Mouse (Mus musculus): Measurements from ENCODE around the gene Zfp28.
"Not testable (repeated sequence)": the region's sequence is repeated elsewhere in the genome, so short reads cannot be mapped to it uniquely, and the experiment has no call there.

The Zfp28 gene

DNA sequence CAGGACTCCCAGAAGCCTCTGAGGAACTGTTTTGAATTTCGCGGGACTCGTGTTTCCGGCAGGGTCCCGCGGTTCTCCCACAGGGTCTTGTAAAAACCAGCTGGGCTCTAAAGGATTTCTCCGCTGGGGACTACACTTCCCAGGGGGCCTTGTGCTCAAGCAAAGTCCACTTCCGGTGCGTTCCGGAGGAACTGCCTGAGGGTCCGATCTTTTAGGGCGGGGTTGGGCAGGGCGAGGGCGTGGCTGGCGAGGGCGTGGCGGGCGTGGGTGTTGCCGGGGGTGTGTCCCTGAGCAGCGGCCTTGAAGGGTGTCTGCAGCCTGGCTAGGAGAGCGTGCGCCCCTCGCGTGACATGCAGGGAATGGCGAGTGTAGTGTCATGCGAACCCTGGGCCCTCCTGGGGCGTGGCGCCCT, at the start of gene Zfp28:
TSS of gene Zfp28 (plus strand) at position 252 of the 412 bp plus-strand sequence.
- DNase-seq = peak; percentile 88

DNA sequence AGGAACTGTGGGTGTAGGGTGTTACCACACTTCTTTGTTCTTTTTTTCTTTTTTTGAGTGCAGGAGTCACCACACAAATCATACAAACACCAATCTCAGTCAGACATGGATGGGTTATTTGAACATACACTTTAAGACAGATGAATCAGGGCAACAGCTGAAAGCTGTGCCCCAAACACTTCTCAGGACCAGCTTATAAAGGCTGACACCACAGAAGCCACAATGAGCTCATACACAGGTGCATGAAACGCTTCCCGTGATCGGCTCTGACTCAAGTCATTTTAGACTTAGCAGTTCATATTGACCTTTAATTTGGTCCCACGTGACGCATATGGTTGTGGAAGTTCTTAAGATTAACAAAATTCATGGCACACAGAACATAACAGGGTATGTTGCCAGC, 43.2 kb upstream of the Zfp28 start:
- no peak for DNase-seq

DNA sequence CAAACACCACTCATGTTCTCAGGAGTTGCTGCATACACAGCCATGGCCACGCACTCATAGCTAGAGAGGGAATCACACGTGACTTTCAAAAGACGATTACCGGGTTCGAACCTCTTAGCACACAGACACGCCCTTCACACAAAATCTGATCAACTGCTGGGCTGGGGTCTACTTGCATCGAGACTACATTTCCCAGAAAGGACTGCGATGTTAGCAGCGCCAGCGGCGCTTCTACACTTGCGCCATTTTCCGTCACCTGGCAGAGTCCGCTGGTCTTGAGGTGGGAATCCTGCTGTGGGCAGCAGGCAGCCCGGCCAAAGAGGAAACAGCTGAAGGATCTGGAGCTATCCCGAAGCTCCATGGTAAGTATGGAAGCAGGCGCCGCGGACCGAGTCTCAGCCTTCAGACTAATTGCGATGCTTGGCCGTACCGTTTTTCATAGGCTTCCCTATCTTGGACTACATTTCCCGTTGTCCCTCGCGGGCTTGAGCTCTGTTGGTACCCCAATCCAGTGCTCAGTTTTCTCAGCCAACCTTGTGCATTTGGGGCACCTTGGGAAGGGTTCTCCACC, 39.5 kb upstream of the Zfp28 start, which contains the start of gene Gm3854:
TSS of gene Gm3854 (plus strand) at position 259 of the 571 bp plus-strand sequence.
- DNase-seq = peak; percentile 74

DNA sequence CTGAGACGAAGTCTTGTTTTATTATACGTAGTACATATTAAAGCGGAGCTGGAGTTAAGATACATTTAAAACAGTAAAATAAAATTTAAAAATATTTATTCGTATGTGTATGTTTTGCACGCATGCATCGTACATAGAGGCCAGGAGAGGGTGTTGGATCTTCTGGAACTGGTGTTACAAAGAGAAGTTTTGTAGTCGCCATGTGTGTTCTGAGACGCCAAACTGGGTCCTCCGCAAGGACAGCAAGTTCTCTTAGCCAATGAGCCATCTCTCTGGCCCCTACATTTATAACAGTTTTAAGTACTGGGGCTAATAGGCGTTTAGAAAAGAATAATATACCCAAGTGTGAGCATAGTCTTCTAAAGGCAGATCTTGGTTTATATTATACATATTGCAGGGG, 39.0 kb upstream of the Zfp28 start:
- no peak for DNase-seq

DNA sequence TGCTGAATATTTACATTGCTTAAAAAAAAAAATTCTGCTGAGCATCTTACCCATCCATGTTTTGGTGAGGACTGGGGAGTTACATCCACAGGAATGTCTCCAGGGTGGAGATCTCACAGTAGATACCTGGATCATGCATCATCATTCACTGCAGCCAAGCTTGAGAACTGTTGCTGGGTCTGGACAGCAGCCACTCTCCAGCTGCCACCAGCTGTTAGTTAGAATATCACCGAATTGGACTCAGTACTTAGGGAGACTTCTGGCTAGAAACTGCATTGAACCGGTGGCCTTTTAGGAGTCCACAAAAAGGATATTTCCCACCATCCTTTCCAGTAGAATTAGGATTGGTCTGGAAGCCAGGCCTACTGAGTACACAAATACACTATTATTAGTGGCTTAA, 25.0 kb upstream of the Zfp28 start:
- DNase-seq = no peak

DNA sequence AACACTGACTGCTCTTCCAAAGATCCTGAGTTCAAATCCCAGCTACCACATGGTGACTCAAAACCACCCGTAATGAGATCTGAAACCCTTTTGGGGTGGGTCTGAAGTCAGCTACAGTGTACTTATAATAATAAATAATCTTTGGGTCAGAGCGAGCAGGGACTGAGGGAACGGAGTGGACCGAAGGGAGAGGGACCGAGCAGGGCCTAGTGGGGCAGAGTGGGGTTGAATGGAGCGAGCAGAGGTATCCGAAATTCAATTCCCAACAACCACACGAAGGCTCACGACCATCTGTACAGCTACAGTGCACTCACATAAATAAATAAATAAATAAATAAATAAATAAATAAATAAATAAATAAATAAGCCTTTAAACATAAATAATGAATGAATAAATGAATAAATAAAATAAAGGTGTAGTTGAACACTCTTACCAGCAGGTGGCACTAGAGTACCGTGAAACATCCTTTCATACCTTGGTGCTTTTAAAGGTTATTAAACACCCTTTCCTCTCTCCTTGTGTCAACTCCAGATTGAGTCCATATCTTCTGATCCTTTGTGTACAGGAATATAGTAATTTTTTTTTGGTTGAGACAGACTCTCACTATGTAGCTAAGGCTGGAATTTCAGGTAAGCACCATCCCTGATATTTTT, 24.0 kb upstream of the Zfp28 start:
- peak; percentile 24 for DNase-seq

DNA sequence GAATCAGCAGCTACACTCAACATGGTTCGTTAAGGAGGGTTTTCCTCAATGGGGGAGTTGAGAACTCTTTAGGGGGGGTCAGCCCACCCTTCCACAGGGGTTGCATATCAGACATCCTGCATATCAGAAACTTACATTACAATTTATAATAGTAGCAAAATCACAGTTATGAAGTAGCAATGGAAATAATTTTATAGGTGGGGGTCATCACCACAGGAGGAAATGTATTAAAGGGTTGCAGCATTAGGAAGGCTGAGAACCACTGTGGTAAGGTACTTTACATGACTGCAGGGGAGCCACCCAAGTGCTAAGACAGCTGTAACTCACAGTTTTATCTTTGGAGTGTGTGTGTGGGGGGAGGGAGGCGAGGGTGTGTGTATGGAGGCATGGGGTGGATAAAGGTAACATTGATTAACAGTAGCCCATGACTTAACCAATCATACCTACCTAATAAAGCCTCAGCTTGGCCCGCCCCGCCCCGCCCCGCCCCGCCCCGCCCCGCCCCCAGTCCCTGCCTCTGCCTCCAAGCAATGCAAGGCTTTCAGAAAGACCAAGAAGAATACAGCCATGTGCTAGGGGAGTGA, 22.5 kb upstream of the Zfp28 start:
- DNase-seq = peak; percentile 17

DNA sequence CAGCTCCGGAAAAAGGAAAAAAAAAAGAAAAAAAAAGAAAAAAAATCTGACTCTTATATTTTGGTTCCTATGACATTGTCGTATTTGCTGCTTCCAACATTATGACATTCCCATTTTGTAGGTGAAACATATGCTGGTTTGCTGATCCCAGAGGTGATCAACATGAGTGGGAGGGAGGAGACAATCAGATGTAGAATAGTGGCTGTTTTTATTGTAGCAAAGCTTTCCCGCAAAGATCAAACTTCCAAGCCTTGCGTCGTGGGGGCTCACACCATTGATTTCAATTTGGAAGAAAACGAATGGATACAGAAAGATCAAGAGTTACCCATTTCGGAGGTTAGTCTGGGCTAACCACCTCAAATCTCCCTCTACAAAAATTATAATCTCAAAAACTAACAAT, 21.3 kb upstream of the Zfp28 start:
- peak; percentile 20 for DNase-seq

DNA sequence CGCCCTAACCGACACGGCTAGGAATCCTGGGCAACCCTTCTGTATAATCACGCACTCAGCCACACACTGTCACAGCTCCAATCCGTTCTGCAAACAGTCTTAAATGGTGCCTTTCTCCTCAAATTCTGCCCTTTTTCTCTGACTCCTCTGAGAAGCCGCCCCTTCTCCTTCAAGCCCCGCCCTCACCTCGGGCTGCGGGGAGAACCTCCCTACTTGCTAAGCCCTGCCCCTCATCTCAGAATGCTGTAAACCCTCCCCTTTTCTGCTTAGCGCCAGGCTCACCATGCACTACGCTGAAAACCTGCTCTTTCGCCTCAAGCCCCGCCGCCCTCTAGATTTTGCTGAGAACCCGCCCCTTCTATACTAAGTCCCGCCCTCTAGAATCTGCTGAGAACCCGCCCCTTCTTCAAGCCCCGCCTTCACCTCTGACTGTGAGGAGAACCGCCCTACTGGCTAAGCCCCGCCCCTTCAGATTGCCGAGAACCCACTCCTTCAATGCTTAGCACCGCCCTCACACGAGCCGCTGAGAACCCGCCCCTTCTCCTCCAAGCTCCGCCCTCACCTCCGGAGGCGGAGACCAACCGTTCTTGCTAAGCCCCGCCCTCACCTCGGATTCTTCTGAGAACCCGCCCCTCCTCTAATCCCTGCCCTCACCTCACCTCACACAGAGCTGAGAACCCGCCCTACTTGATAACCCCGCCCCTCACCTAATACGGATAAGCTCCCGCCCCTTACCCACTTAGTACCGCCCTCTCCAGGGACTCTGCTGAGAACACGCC, 20.6 kb upstream of the Zfp28 start:
- DNase-seq = peak; percentile 99

DNA sequence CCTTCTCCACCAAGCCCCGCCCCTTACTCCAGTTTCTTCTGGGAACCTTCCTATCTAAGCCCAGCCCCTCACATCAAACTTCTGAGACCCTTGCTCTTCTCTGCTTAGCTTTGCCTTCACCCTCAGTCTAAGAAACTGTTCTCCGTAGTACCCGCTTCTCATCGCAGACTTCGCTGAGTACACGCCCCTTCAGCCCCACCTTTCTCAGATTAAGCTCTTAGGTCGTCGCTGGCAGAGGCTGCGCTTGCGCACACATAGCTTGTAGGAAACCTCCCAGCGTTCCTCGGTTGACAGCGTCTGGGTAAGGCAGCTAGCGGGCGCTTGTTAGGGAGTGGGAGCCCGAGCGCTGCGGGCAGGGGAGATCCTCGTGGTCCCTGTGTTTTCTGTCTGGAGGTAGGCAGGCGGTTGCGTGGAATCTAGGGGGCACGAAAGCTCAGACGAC, 20.0 kb upstream of the Zfp28 start, which contains the start of gene Zfp78:
TSS of gene Zfp78 (plus strand) at position 234 of the 442 bp plus-strand sequence.
- DNase-seq = no peak

DNA sequence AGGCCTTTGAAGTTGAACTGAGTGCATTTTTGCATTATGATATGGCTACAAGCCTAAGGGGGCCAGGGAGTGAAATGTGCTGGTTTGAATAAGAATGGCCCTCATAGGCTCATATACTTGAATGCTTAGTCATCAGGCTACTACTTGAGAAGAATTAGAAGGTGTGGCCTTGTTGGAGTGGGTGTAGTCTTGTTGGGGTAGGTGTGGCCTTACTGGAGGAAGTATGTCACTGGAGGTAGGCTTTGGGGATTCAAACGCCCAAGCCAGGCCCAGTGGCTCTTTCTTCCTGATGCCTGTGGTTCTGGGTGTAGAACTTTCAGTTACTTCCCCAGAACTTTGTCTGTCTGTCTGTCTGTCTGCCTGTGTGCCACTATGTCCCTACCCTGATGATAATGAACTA, 18.3 kb upstream of the Zfp28 start:
- DNase-seq = no peak

DNA sequence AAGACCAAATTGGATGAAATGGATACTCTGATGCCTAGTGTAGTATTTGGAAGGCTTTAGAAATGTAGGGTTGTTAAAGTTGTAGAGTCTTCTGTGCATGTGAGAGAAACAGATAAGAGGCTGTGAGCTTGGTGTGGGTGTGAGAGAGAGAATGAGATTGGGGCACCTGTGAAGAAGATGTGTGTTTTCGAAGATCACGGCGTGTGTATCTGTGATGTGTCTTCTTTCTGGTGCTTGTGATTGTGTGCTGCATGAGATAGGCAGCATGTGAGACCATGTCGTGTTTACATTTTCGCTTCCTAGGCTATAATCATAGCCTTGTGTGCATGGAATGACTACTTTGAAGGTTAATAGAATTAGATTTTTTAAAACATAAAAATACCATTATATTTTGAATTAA, 15.9 kb upstream of the Zfp28 start:
- no peak for DNase-seq

DNA sequence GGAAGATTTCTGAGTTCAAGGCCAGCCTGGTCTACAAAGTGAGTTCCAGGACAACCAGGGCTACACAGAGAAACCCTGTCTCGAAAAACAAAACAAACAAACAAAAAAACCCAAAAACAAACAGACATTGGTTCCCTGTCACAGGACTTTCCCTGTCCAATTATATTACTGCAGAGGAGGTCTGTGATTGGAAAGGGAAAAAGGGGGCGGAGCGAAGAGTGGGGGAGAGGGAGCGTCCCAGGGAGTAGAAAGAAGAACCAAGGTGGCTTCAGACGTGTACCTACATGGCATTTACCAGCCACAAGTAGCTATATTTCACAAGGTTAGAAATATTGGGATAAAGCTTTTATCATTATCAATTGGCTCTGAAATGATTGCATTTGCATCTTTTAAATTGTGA, 14.9 kb upstream of the Zfp28 start:
- not testable (repeated sequence) for DNase-seq

DNA sequence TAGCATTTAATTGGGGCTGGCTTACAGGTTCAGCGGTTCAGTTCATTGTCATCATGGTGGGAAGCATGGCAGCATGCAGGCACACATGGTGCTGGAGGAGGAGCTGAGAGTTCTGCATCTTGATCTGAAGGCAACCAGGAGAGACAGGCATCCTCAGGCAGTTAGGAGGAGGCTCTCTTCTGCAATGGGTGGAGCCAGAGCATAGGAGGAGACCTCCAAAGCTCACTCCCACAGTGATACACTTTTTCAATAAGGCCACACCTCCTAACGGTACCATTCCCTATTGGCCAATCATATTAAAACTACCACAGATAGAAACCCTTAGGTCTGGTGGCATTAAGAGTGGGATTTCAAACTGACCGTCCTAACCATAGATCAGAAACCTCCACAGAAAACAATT, 13.6 kb upstream of the Zfp28 start:
- no peak for DNase-seq

DNA sequence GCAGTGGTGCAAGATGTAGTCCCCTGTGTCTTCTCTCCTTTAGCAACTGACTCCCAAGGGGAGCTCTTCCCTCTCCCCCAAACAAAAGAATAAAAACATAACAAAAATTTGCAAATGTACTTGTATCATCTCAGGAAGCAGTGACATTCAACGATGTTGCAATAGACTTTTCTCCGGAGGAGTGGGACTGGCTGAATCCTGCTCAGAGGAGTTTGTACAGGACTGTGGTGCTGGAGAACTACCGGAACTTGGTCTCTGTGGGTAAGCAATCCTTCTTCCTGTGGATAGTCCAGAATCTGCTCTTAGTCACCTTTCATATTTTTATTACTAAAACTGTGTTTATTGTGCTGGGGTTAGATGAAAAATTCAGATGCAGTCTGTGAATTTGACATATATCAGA, 10.1 kb upstream of the Zfp28 start:
- DNase-seq = no peak

DNA sequence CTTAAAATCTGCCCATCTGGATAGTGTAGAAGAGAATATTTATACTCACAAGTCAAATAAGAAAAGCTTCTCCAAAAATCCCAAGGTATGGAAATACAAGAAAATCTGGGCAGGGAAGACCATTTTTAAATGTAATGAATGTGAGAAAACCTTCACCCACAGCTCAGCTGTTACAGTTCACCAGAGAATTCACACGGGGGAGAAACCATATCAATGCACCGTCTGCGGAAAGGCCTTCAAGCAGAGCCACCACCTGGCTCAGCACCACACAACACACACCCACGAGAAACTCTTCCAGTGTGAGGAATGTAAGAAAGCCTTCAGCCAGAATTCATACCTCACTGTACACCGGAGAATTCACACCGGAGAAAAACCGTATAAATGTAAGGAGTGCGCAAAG, 4.7 kb upstream of the Zfp28 start:
- no peak for DNase-seq

DNA sequence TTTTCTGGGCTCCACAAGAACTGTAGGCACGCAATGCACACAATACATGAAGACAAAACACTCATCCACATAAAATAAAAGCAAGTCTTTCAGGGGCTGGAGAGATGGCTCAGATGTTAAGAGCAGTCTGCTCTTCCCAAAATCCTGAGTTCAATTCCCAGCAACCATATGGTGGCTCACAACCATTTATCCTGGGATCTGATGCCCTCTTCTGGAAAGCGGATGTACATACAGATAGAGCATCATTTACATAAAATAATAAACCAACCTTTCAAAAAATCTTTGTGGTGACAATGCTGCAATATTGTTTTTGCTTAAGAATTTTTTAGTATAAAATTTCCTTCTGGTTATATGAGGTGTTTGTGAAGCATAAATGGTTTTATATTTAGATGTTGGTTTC, 1.7 kb upstream of the Zfp28 start:
- DNase-seq = no peak

DNA sequence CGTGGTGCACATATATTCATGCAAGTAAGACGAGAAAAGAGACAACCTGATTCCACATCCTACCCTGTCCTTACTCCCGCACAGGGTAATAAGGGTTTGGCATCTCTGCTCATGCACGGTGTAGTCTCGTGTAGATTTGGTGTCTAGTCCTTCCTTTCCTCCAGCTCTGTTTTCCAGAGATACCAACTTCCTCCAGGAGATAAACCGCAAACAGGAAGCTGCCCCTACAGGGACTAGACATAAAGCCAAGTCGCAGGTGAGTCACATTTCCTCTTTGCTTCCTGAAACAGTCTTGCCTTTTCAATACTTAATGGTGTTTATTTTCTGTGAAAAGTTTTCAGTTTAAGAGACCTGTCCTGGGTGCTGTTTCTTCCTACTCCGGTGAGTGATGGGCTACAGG, 916 bp downstream of the Zfp28 start:
- no peak for DNase-seq

DNA sequence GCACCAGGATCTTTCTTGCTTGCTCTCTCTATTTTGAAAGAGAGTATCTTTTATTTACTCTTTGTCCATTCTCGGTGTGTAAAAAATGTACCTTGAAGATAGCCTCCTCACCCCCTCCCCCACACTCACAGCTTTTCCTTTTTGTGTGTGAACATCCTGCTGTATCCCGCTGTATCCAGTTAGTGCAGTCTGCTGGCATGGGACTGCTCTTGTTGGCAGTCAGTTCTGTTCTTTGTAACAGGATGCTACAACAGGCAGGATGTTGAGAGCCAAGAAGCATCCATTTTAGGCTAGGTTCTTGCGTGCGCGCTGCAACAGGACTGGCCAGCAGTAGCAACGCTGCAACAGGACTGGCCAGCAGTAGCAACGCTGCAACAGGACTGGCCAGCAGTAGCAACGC, 3.9 kb downstream of the Zfp28 start:
- no peak for DNase-seq

DNA sequence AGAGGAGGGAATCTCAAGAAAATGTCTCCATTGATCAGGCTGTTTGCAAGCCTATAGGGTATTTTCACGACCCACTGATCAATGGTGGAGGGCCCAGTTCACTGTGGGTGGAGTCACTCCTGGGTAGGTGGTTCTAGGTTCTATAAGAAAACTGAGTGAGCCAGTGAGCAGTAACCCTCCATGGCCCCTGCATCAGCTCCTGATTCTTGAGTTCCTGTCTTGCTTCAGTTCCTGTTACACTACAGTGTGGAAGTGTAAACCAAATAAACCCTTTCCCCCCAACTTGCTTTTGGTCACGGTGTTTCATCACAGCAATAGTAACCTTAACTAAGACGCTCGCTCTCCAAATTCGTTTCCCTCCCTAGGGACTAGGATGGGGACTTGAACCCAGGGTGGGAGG, 5.9 kb downstream of the Zfp28 start:
- no peak for DNase-seq

DNA sequence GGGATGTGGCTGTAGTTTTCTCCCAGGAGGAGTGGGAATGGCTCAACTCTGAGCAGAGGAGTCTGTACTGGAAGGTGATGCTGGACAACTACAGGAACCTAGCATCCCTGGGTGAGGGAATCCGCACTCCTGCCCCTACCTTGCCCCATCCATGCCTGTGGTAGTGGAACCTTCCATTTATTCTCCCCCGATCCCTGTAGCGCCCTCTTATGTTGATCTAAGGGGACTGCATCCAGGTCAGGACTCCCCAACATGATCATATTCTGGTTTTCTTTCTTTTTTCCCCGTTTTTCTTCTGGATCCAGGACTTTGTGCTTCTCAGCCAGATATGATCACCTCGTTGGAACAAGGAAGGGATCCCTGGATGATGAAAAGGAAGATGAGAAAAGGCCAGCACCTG, 6.4 kb downstream of the Zfp28 start:
- DNase-seq = no peak

DNA sequence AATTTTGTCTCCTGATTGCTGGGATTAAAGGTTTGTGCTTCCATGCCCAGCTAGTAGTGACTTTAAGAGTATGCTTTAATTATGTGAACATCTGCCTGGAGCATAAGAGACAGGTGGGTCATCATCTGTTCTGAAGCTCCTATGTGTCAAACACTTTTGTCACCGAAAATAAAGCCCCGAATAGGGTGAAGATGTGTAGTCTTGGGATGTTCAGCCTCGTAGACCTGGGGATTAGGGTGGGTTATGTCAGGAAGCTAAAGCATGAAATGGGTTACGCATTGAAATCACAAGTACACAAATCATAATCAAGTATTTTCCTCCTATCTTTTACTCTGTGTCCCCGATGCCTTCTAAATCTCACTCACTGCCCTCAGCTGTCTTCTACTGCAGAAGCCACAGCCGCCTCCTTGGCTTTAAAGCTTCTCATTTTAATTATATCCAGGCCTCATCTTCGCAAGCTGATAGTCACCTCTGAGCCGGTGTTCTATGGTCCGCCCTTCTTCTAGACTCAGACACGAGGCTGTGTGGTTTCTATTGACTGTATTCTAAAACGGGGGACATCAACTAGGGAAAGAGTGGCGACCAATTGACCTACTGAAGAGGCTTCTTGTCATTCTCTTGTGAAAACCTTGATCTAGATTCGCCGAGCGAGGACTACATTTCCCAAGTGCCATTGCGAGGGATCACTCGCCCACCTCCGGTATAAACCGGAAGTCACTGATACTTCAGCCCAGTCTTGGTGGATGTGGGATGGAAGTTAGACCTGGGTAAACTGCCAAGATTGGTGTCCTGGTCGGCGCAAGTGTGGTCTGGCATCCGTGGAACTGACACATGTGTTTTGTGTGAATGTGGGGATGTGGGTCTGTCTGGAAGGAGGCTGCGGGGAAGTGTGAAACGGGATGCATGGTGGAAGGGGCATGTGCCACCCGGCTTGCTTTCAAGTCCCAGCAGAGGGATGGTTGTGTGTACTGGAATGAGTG, 15.2 kb downstream of the Zfp28 start, which contains the start of gene Smim17:
TSS of gene Smim17 (plus strand) at position 720 of the 980 bp plus-strand sequence.
- peak; percentile 66 for DNase-seq
